Mouse (Mus musculus) left cerebral cortex, postnatal 36 days (tissue): Measurements from ENCODE around the gene Fndc7. TPM values are rescaled to one million over a fixed set of nuclear protein-coding genes. Genes with fewer than 3 reads are reported as not detected.
"Not testable (repeated sequence)": the region's sequence is repeated elsewhere in the genome, so short reads cannot be mapped to it uniquely, and the experiment has no call there.

Source experiments
- DNase-seq, 2 experiments: peaks; one replicate each; pipeline ENCODE4 v3.0.0; 2021 to 2022; ENCODE audit warnings: low spot score in 2 of 2, mixed read lengths in 1 of 2
- intact Hi-C: fragments of 180-260 bp; cut with DNase I; formaldehyde crosslinking; loops from one replicate; pipeline ENCODE4 v1.15.1; 2025
- total RNA-seq, 2 experiments: library from RNA; stranded (reverse); gene quantifications; 2 replicates each; pipeline ENCODE4 v1.2.3; 2021

Gene Fndc7
- total RNA-seq, 2 experiments from 2014 or later, result not detected

DNA sequence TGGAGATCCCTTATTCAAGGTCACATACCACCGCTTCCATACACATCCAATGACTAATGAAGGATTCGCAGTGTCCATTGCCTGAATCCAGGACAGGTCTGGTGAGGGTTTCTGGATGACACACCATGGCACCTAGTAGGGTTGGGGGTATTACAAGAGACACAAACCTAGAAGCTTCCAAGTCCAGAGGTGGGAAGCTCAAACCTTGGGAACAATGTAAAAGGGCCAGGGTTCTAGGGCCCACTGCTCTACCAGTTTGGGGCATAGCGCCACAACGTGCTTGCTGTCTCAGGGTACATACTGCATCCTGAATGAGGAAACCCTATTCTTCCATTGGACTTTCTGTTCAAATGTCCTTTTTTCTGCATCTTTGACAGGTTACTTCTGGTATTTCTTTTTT, 8.8 kb upstream of the Fndc7 start:
- no peak for DNase-seq

DNA sequence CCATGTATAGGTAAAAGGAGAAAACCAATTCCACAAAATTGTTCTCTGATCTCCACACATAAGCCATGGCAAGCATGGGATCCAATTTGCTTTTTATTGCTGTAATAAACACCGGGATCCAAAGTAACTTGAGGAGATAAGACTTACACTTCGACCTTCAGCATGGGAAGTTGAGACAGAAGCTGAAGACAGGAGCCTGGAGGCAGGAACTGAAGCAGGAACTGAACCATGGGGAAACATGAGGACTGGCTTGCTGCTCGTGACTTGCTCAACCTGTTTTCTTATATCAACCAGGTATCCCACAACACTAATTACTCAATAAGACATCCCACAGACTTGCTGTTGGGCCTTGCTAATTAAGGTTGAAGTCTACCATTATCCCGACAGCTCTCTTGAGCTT, 3.1 kb upstream of the Fndc7 start:
- DNase-seq, result no peak
- intact Hi-C loops, result no loop called here

More for the DNA sequence above, 8.8 kb upstream of the Fndc7 start:
- intact Hi-C loops, result no loop called here

DNA sequence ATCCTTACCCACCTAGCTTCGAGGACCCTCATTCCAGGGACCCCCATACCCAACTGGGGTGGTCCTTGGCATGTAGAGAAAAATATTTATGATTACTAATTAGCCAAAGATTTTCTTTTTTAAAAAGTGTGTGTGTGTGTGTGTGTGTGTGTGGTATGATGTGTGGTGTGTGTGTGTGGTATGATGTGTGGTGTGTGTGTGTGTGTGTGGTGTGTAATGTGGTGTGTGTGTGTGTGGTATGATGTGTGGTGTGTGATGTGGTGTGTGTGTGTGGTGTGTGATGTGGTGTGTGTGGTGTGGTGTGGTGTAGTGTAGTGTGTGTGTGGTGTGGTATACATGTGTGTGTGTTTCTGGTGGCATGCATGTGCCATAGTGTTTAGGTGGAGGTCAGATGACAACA, 2.3 kb upstream of the Fndc7 start:
- no peak for DNase-seq
- intact Hi-C loops, result no loop called here

DNA sequence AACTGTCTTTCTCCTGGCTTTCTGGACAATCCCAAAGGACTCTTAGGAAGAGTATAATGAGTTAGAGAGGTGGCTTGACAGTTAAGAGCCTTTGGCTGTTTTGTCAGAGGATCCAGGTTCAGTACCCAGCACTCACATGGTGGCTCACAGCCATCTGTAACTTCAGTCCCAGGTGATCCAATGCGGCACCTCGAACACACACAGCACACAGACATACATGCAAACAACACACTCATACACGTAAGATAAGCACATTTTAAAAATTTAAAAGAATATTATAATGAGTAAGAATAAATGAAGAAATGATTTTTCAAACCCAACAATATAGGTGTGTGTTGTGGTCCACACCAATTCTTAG, 2.2 kb downstream of the Fndc7 start:
- DNase-seq, result no peak
- intact Hi-C loops, result no loop called here

DNA sequence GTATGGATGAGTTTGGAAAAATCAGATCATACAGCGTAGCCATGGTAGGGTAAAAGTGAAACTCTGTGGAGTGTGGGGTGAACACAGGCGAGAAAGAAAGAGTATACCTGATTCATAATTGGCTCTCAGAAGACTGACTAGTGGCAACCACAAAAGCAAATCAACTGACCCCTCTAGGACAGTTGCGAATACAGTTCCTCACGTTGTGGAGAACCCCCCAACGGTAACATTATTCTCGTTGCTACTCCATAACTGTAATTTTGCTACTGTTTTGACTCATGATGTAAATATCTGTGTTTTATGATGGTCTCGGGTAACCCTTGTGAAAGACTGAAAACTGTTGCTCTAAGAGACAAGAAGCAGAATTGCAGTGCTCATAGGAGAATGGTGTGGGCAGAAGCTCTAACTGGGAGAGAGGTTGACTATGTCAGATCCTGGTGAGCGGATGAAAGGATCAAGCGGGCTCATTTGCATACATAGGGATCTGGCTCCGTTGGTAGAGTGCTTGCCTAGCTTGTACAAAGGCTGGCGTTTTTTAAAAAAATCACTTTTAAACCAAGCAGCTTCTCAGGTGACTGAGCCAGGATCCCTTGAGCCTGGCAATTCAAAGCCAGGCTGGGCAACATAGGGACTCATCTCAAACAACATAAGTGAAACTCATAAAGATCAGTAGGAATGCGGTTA, 2.7 kb downstream of the Fndc7 start:
- intact Hi-C loops, result no loop called here
- DNase-seq, result no peak

DNA sequence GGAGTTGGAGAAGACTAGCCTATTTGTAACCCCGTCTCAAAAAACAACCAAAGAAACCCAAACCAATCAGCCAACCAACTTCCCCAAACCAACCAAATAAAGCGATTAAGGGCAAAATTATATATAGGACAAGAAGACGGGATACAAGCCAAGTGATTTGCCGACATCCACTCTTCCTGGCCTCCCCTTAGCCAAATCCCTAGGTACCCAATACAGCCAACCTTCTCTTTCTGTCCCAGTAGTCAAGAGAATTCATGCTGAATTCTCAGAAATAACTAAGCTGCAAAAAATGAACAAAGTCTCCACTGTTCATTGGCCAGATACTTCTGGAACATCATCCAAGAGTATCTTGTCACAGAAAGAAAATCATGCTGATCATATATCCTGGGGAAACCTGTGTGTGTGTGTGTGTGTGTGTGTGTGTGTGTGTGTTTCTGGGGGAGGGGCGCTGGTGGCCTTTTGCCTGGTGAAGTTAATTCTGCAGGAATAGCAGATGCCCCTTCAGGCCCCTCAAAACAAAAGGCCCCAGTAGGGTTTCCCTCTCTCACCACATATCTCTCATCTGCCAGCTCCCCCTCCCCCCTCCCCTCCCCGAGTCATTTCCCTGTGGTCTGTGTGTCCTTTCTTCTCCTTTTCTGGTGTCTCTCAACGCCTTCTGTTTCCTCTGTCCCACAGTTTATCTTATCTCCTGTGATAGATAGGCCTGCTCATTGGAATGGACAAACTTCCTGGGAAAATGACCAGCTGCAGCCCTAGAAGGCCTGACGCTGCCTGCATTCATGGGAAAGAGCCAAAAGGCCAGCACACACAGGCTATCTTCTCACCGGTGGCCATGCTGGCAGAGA, 3.9 kb downstream of the Fndc7 start:
- DNase-seq, result no peak
- intact Hi-C loops, result no loop called here

DNA sequence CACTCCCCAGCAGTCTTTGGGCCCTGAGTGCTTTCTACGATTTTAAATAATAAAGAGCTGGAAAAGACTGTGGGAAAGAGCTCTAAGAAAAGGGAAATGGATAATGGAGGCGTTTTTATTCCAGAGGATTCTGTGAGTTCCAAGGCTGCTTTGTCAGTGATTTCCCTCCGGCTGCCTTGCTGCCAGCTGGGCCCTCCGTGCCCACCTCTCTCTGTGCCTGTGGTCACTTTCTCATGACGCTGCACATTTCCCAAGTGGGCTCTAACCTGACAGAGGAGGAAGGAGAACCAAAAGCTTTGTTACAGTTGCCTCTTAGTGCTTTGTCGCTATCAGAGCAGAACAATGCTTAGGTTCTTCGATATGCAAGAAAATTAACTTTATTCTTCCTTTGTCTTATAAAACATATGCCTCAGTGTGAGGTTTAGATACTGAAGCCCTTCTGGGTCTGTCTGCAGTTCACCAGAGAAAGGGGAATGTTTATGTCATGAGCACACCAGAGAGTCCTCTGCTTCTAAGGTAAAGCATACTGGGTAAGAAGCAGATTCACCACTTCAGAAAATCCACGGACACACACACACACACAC, 5.0 kb downstream of the Fndc7 start:
- intact Hi-C loops, result no loop called here

DNA sequence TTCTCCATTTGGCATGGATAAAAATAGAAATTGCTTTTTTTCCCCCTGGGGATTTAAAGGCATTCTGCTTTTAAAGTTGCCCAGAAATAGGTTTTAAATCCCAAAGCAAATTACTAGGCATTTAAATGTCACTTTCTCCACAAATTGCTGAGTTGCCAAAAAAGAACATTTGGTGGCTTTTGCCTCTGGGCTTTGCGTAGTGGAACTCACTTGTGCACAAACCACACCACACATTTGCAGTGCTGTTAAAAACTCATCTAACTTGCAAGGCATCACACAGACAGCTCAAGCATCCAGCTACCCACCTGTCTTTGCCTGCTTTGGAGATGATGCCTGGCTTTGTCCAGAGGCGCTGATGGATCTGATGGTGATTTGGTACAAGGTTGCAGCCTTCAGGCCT, 6.7 kb downstream of the Fndc7 start:
- DNase-seq, result no peak
- intact Hi-C loops, result no loop called here

More for the DNA sequence above, 5.0 kb downstream of the Fndc7 start:
- no peak for DNase-seq

DNA sequence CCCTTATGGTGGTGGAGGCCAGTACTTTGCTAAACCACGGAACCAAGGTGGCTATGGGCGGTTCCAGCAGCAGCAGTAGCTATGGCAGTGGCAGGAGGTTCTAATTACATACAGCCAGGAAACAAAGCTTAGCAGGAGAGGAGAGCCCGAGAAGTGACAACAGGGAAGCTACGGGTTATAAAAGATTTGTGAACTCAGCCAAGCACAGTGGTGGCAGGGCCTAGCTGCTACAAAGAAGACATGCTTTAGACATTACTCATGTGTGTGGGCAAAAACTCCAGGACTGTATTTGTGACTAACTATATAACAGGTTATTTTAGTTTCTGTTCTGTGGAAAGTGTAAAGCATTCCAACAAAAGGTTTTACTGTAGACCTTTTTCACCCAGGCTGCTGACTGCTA, 7.9 kb downstream of the Fndc7 start:
- intact Hi-C loops, DNase-seq: not testable (repeated sequence)

DNA sequence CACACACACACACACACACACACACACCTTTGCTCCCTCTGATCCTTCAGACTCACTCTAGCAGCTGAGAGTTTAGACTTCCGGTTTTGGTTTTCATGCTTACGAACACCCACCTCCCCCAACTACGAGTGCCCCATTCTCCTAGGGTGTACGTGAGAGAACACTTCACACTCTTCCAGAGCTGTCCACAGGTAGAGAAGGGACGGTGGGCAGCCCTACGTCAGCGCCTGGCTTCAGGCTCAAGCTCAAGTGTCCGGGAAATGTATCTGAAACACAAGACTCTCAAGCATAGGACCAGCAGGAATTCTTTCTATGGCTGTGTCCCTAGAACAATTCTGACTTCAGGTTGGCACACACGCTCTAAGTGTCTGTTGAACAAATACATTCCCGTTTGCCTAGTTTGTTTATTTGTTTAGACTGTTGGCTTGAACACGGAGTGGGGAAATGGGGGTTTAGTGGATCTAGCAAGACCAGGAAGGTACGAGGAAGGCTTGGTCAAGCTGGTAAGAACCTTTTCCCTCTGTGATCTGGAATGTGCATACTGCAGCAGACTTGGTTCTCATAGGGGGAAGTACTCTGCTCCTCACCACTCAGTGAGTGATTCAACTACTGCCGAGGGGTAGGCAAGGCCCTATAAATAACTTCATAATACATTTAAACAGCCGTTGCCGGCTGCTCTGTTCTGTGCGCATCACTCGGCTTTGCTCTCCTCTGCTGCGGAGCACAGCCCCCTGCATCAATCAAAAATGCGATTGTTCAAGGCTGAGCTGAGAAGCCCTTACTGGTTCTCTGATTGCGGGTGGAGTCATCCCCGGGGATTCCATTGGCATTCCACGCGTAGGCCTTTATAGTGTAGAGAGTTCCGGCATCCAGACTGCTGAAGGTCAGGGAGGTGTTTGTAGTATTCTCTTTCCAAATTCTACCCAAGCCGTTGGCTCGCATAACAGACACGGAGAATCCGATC, 9.0 kb downstream of the Fndc7 start:
- intact Hi-C loops, result no loop called here
- peak; percentile 18 to 24 for DNase-seq

DNA sequence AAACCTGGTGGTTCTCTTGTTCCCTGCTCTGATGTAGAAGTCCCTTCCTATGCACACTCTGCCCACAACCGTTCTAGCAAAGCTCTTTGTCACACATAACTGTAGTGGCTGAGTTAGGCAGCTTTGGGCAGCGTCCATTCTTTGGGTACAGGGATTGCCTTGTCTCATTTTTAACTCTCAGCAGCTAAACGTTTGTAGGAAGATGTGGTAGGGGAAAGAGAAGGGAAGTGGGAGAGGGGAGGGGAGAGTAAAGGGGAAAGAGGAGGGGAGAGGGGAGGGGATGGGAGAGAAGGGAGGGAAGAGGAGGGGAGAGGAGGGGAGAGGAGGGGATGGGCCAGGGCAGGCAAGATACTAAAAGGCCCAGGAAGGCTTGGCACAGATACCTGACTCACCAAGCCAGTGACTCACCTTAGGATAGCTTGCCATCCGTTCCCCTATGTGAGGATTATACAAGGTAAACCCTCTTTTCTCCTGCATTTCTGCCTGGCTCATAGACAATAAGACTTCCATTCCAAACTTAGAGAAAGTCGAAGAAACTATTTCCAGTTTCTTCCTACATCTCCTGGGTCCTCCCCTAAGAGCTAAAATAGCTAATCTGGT, 9.9 kb downstream of the Fndc7 start:
- intact Hi-C loops, result no loop called here
- DNase-seq, result no peak

DNA sequence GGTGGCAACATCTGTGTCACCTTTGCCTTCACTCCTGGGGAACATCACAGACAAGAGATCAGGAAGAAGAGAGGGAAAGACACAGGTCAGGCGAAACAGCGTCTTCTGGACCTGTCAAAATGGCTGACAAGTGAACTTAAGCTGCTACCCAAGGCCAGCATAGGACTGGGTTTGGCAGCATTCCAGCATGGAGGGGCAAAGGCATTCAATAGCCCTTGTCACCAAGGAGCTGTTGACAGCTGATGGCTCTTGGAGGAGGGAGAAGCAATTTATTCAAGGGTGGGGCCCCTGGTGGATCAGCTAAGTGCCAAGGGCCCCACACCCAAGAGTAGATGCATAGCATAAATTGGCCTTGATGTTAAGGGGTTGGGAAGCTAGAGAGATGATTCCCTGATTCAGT, 10.7 kb downstream of the Fndc7 start:
- no peak for DNase-seq
- intact Hi-C loops, result no loop called here

DNA sequence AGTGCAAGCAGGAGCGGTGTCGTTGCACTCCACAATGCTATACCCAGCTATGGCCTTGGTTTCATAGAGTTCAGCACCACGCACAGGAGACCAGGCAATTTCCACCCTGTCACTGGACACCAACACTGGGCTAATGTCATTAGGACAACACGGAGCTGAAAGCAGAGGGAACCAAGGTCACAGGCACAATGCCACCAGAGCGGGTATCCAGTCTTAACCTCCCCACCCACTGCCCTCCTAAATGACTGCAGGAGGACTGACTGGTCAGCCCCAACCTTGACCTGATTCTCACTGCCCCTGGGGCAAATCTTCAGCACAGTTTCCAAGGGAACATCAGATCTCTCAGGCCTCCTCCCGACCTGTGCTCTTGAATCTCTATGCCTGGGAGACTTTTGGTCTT, 19.2 kb downstream of the Fndc7 start:
- DNase-seq, result no peak
- intact Hi-C loops, result no loop called here

DNA sequence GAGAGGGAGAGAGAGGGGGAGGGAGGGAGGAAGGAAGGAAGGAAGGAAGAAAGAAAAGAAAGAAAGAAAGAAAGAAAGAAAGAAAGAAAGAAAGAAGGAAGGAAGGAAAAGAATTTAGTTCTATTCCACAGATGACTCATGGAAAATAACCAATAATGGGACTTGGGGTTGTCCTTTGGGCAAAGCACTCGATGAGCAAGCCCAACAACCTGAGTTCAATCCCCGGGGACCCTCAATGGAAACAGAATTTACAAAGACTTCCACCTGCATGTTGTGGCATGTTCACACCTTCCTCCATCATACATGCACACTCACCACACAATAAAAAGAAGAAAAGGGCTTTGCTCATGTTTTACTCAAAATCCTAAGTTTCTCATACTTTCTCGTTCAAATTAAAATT, 22.4 kb downstream of the Fndc7 start:
- DNase-seq, result no peak
- intact Hi-C loops, result no loop called here

DNA sequence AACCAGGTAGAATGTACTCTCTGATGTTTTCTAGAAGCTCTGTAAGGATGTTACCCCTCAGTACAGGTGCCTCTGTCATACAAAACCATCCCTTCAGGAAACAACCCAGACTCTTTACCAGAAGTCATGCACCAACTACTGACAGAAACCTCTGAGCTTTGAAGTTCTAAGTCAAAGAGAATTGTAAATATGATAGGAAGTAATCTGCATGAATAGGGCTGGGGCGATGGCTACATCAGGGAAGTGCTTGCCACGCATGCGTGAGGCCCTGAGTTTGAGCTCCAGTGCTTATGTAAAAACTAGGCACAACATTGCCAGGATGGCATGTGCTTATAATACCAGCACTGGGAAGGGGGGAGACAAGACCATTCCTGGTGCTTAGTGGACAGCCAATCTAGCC, 24.1 kb downstream of the Fndc7 start:
- intact Hi-C loops, result no loop called here

DNA sequence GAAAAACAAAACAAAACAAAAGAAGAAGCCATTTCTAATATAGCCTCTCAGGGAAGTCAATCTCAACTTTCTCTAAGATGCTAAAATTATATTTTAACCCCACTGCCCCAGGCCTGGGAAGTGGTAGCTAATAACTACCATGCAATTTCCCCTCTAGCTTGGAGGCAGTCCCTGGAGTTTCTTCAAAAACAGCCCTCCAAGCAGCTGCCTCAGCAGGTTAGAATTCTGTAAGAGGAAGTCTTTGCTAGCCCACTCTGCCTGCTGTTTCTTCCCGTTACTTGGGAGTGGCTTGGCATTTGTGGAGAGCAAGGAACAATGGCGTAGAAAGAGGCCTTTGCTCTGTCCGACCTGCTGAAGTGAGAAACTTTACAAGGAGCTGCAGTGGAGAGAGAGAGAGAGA, 24.7 kb downstream of the Fndc7 start:
- DNase-seq, result no peak
- intact Hi-C loops, result no loop called here

More for the DNA sequence above, 24.1 kb downstream of the Fndc7 start:
- no peak for DNase-seq

DNA sequence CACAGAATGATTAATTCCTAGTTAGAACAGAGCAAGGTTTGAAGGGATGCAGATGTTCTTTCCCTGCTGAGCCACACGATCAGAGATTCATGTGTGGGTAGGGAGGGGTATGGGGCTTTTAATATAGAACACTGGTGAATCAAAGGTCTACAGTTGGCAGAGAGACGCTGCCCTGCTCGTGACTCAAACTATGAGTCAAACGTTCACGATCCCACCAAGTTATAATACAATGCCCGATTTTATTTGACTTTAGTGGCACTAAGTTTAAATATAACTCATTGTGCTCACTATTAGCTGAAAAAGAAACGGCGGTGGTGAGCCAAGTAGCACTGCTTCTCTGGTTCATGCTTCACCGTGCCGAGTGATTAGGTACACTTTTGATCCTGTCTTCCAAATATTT, 26.7 kb downstream of the Fndc7 start:
- no peak for DNase-seq
- intact Hi-C loops, result no loop called here

DNA sequence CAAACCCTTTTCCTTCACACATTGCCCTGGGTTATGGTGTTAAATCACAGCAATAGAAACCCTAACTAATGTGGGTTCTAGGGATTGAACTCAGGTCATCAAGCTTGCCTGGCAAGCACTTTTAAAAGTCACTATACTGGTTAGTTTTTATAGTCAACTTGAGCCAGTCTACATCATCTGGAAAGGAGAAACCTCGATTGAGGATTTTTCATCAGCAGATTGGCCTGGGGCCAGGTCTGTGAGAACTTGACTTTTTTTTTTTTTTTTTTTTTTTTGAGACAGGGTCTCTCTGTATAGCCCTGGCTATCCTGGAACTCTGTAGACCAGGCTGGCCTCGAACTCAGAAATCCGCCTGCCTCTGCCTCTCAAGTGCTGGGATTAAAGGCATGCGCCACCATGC, 27.5 kb downstream of the Fndc7 start:
- intact Hi-C loops, DNase-seq: not testable (repeated sequence)

DNA sequence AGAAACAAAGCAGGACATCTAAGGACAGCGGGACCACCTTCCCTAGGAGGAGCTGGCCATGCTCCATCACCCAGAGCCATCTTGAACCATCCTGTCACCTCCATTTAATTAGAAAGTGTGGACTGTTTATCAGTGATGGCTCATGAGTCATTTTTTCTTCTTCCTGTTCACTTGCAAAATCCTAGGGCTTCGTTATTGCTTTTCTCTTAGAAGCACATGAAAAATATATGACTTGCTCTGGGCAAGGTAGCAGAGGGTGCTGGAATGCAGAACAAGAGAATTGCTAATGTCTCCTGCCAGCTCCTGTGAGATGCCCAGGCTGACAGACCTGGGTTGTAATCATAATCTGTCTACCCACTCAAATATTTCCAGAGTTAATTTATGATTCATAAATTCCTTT, 29.0 kb downstream of the Fndc7 start:
- no peak for DNase-seq
- intact Hi-C loops, result no loop called here
